Mouse (Mus musculus): ENCODE results near the gene Pik3r6.
A peak's percentile ranks its signal among the peaks of the same experiment; 100 is the strongest.

The Pik3r6 gene

DNA sequence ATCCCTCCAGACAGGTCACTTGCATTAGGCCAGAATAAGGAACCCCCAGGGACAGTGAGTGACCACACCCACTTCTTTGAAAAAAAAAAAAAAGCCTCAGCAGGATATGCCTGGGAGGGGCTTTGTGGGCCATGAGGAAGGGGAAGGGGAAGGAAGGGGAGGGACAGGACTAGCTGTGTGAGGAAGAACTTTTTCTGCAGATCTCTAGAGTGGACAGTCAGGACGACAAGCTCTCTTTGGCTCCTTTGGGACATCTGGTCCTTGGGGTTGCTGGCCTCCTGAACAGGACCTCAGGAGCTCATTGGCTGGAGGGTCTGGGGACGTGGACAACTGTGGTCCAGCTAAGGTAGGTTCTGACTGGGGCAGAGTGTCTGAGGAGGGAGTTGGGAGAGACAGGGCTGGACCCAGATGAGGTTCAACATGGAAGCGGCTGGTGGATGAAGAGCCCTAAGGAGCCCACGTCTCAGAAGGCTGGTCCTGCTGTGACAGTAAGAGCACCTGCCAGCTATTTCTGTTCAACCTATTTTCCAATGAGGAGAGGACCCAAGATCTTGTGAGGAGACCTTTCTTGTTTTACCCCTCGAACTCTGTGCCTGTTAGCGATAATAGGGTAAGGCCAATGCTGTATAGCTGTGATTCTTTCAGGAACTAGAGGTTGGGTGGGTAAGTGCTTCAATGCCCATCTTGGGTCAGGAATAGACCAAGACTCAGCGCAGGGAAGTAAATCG is at the start of gene Pik3r6:
TSS of gene Pik3r6 (plus strand) at position 118 of the 728 bp plus-strand sequence.
- DNase-seq (ENCODE audit: low read depth, low spot score) = no peak

DNA sequence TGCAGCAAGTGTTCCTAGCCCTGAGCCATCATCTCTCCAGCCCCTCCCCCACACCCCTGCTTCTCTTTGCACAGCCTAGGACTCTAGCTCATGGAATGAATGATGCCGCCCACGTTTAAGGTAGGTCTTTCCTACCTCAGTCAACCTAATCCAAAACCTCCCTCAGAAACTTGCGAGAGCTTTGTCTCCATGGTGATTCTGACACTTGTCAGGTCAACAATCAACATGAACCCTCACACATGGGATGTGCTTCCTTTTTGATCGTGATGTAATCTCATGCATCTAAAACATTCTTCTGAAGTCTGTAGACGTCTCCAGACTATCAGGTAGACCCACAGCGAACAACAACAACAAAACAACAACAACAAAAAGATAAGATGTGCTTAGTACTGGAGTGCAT is 49.5 kb upstream of the Pik3r6 start:
- no peak for DNase-seq (ENCODE audit: low read depth, low spot score)

DNA sequence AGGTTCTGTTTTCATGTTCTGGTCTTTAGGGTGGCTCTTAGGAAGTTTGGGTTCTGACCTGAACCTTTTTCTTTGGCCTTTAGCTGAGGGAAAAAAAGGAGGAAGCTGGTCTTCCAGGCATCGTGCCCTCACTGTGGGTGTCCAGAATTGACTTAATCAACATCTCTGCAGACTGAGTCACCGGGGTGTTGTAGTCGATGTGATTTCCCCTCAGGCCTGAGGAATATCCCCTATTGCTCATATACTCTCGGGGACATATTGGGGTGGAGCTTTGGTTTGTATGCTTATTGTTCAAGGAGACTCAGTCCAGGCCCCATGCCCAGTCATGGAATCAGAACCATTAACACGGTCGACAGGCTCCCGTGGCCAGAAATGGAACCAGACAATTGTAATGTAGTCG is 44.7 kb upstream of the Pik3r6 start:
- no peak for DNase-seq (ENCODE audit: low read depth, low spot score)

DNA sequence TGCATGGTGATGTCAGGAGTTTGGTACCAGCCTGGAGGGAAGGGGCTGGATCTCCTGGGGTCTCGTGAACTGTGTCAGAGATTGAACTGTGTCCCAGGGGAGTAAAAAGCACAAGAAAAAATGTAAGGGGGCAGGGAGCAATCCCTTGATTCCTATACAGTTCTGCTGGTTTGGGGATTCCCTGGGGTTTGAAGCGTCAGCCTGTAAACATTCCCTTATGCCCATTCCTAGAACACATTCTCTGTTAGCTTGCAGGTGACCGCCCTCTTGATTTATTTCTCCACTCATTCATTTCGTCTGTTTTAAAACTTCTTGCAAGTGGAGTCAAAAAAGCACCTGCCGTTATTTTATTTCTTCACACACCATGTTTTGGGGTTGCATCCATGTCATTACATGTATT is 43.8 kb upstream of the Pik3r6 start:
- no peak for DNase-seq (ENCODE audit: low read depth, low spot score)

DNA sequence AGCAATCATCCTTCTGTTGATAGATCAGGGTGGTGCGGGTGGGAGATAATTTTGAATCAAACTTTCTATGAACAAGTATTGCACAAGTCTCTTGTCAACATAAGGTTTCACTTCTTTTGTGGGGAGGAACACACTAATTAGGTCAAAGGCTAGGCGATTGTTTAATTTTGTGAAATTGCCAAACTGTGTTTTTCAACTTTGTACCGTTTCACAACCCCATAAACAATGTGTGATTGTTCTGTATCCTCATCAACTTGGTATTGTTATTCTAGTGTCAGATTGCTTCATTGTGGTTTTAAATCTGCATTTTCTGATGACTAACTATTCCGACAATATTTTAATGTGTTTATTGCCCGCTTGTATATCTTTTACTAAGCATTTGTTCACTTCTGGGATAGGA is 43.3 kb upstream of the Pik3r6 start:
- DNase-seq (ENCODE audit: low read depth, low spot score) = no peak

DNA sequence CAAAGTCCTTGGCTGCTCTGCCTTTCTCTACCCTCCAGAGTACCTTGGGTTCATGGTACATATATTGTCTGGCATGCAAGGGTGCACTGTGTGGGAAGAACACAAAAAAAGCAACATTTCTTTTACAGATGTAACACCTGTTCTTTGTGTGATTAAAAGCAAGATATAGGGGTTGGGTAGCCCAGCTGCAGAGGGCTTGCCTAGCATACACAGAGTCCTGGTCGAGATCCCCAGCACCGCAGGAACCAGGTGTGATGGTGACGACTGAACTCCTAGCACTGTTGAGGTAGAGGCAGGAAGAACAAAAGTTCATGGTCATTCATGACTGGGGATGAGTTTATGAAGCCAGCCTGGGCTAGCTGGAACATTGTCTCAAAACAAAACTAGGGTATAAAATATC is 40.1 kb upstream of the Pik3r6 start:
- no peak for DNase-seq (ENCODE audit: low read depth, low spot score)

DNA sequence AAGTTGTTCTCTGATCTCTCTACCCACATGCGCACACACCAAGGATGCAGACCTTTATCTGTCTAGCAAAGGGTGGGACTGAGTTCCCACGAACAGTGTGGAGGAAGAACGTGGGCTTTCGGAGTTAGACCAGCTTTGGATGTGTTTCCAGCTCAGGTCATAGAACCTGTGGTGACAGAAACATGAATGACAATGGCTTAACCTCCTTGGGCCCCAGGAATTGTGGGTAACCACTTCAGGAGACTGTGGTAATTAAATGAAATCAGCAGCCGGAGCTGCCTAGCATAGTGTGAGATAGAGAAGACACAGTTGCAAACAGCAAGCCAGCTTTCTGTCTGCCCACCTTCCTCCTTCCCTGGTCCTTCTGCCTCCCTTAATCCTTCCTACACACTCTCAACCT is 38.6 kb upstream of the Pik3r6 start:
- DNase-seq (ENCODE audit: low read depth, low spot score) = no peak

DNA sequence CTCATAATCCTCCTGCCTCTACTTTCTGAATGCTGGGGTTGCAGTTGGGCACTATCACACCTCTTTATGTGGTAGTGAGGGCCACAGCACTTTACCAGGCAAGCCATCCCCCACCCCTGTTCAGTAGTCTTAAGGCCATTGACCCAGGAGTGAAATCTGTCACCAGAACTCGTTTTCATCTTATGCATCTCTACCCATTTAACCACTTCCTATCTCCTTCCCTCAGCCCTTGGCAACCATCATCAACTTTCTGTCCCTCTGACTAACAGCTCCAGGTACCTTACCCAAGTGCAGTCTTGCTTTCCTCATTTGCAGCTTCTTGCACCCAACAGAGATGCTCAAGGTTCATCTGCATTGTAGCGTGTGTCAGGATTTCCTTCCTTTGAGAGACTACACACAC is 37.7 kb upstream of the Pik3r6 start:
- no peak for DNase-seq (ENCODE audit: low read depth, low spot score)

DNA sequence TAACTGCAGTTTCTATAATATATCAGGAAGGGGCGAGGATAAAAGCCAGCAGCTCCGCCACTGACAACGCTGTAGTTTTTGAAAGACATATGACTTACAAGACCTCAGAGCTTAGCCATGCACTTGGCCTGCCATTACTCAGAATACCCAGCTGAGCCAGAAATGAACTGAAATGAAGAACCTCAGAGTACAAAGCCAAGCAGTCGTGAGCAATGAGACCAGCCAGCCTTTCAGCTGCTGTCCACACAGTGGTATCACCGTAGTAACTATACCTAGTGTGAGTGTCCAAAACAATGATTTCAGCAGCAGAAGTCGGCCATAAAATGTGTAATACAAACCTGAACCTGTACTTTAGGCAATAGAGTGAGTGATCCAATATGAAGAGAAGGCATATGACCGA is 35.4 kb upstream of the Pik3r6 start:
- no peak for DNase-seq (ENCODE audit: low read depth, low spot score)

DNA sequence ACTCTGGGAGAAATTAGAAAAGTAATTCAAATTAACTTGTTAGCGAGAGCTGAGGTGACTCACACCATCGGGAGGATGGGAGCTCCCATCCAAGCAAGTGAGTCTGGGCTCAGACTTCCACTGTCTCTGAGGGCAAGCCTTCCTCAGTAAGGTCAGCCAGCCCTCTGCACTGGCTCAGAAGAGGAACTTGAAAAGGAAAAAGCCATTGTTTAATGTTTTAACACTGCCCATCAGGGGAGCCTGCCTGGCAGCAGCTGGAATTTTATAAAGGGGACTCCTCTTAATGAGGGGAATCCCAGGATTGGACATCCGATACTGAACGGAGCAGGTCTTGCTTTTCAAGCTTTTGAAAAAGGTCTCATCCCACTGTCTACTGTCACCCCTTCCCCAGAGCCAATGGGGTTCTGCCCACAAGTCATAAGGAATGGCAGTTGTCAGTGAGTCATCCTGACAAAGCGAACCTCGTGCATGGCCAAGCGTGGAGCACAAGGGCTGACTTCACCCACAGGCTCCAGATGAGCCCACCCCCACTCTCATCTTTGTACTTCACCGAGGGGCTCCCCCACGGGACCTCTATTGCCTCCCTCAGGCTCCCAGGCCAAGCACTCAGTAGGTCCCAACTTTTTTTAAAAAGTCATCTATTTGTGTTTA is 34.7 kb upstream of the Pik3r6 start:
- DNase-seq (ENCODE audit: low read depth, low spot score) = no peak

DNA sequence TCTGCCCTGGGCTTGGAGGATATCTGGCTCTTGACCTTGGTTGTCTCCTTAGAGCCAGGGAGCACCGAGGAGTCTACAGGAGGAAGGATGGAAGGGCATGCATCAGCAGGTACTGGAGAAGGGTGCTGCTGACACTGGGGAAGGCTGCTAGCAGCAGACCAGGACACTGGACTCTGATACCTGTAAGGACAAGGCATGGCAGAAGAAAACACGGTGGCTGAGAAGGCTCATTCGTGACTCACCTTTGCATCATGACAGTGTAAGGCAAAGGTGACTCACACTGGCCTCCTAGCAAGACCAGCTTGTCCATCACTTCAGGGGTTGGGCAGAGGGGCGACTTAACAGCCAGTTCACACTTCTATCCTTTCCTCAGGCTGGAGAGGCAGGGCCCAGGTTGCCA is 33.9 kb upstream of the Pik3r6 start:
- no peak for DNase-seq (ENCODE audit: low read depth, low spot score)

DNA sequence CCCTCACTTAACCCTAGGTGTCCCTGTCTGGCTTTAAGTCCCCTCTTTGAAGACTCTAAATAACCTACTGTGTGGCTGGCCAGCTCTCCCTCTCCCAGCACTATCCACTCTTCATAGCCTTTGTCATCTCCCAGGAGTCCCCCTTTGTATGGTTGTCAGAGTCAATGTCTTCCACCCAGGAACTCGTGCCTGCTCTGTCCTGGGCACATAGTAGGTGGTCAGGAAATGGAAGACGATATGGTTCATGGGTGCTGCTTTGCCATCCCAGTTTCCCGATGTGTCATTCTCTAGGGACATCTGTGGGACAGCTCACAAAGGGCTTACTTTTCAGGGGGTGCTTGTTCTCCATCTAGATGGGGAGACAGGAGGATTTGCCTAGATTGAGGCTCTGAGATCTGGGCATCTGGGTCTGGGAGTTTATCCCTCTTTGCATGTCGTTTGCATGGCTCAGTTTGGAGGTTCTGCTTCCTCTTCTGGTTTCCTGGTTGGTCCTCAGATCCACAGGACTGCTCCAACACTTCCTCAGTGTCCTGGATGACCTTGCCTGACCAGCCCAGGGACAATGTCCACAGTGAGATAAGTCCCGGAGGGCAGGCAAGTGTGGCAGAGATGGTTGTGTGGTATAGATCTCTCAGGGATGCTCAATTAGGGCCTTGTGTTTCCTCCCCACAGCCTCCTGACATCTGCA is 30.5 kb upstream of the Pik3r6 start:
- no peak for DNase-seq (ENCODE audit: low read depth, low spot score)

DNA sequence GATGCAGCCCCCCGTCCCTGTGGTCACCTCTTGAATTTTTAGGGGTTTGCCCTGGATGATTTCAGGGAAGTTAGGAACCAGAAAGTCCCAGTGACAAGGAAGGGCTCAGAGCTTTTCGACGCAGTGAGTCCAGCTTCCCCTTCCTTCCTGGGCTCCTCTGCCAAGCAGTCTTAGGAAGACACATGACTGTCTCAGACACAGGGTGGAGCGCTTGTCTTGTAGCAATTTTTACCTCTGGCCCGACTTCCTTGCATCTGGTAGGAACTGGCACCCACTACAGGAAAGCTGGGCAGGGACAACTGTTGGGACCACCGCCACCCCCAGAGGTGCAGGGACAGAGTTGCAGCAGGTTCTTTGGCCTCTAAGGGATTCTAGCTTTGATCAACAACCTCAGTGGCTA is 28.2 kb upstream of the Pik3r6 start:
- DNase-seq (ENCODE audit: low read depth, low spot score) = no peak

DNA sequence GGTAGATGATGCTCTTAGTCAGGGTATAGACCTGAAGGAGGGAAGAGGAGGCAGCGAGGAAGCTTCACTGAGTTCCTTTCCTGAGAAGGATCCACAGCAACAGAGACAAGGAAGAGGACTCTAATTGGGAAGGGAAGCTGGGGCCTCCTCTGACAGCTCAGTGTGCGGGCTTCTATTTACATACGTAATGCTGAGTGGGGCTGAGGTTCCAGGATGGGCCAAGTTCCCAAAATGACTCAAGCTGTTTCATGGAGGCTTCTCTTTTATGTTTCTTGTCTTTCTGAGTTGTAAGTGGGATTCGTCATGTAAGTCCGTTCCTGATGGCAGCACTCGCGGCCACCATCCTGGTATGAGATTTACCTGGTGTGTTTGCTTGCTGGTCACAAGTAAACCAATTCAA is 27.1 kb upstream of the Pik3r6 start:
- no peak for DNase-seq (ENCODE audit: low read depth, low spot score)

DNA sequence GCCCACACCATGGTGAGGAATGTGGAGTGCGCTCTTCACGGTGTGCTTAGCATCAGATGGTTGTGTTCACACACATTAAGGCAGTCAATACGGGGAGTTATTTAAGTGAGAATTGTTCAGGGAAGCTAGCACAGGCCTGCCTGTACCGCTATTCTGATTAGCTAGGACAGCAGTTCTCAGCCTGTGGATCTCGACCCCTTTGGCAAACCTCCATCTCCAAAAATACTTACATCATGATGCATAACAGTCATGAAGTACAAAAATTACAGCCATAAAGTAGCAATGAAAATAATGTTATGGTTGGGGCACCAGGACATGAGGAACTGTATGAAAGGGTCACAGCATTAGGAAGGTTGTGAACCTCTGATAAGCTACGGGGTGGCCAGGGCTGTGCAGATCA is 25.2 kb upstream of the Pik3r6 start:
- no peak for DNase-seq (ENCODE audit: low read depth, low spot score)

DNA sequence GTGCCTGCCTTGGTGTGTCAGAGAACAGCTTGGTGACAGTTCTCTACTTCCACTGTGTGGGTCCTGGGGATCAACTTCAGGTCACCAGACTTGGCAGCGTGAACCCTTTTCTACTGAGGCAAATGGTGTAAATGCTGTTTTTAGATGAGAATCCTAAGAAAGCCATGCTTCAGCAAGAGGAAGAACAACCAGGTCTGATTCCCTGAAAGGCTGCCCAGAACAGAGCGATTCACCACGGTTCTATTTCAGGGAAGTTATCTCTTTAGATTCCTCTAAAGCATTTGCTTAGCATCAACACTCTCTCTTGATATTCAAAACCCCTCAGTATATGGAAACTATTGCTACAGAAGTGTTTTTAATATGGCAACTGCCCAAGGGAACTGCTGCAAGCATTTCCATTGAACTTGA is 24.2 kb upstream of the Pik3r6 start:
- no peak for DNase-seq (ENCODE audit: low read depth, low spot score)

DNA sequence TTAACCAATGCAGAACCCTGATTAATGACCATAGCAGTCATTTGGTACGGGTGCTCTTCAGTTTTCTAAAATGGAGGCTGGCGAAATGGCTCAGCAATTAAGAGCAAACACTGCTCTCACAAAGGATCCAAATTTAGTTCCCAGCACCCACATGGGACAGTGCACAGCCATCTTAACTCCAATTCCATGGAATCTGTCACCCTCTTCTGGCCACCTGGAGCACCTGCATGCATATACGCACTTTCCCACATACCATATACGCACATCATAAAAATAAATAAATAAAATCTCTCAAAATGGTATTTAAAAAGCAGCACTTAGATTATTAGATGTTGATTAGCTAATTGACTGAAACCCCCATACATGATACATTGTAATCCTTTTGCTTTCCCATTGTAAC is 22.2 kb upstream of the Pik3r6 start:
- no peak for DNase-seq (ENCODE audit: low read depth, low spot score)

DNA sequence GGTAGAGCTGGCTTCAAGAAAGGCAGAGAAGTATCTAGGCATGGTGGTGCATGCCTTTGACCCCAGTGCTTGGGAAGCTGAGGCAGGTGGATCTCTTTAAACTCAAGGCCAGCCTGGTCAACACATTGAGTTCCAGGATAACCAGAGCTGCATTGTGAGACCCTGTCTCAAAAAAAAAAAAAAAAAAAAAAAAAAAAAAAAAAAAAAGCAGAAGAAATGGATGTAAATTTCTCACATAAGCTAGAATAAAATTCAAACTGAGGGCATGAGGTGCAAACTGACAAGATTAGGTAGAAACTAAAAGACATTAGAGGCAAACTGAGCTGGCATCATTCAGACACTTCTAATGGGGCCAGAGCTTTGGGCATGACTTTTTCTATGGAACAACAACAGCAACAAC is 20.8 kb upstream of the Pik3r6 start:
- DNase-seq (ENCODE audit: low read depth, low spot score) = no peak

DNA sequence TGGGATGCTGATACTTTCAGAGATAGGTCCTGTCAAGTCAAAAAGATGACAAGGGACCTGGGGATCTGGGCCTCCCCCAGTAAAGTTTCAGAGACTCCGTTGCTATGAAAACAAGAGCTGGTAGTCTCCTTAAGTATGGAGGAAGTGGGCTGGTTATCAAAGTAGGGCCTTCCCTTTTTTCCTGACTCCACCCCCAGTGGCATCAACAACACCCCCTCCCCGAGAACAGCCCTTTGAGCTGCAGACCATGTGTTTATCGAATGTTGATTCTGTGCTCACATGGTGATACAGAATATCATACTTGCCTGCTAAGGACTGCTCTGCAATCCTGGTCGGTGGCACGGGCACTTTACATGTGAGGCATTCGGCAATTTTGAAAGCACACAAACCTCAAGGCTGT is 19.6 kb upstream of the Pik3r6 start:
- no peak for DNase-seq (ENCODE audit: low read depth, low spot score)

DNA sequence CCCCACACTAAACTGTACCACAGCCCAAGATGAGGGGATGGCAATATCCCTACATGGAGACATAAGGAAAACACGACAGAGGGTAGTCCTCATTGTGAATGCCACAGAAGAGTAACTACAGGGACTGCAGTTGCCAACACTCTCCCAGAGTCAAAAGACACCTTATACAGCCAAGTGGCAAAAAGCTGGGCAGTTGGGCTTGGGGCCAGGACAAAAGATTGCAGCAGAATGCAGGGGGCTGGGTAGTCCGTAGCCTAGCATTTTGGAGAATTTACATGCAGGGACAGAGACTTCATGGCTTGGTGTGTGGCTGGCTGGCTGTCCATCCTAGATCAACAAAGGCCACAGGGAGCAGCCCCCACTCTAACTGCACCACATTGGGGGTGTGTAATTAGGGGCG is 18.4 kb upstream of the Pik3r6 start:
- DNase-seq (ENCODE audit: low read depth, low spot score) = no peak

DNA sequence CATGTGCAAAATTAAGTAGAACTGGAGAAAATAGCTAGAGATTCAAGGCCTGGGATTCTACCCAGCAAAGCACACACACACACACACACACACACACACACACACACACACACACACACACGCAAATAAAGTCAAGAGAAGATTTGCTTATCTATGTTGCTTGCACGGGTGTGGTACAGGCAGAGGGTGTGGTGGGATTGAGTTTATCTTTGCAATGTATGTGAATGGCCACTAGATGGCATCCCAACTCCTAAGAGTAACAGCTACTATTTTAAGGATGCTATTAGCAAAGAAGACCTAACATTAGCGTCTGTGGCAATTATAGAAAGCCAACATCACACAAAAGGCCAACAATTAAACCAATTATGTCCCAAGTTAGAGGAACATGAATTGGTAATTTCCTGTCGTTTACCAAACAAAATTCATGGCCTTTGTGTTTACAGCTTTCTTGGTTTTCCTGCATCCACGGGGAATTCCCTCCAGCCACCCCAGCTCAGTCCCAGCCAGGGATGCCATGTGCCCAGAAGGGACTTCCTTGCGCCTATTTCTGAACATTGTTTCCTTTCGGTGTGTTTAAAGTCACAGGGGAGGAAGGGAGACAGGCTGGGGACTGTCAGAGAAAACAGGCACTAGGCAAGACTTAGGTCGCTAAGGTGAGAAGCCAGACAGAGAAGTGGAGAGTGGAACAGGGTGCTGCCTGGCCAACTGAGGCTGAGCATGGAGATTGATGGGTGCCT is 17.4 kb upstream of the Pik3r6 start:
- peak; percentile 47 for DNase-seq (ENCODE audit: low read depth, low spot score)

DNA sequence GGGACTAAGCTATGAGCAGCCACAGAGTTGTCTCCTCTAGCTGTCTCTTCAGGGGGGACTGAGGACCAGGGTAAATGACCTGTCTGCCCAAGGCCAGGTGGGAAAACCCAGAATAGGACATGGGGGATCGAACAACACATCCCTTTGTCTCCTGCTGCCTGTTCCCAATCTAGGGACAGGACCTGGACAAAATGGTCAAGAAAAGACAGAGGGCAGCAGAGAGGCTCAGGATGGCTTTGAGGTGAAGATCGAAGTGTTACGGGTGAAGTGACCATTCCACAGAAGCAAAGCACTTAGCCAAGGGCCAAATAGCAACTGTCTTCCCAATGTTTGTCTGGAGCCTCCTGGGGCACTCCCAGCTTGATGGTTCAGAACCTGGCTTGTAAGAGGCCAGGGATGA is 16.7 kb upstream of the Pik3r6 start:
- no peak for DNase-seq (ENCODE audit: low read depth, low spot score)

Data from c-Kit-negative CD71-positive TER-119-positive erythroid progenitor cells, embryonic 14.5 days (primary cell).